Mouse (Mus musculus): ENCODE measurements at regions not wholly inside any gene's neighbourhood (a gene's known extent, or its start where the extent isn't known, plus 50 kb on each side); places are given as distances from the start of the nearest gene placed in this dataset.

GRCm38 (mm10) chr15:62144776-62145564 lies 1222.2 kb upstream of the A1bg start:
- no peak for TF ChIP-seq CTCF (IDR thresholded peaks at IDR 0.05; ENCODE audit: control insufficient read depth, insufficient read depth, insufficient replicate concordance, low read depth, low read length)
- TF ChIP-seq POLR2A (IDR thresholded peaks at IDR 0.05; ENCODE audit: control insufficient read depth, low read depth, low read length): no peak

Measured in testis, adult 2 months (tissue).